In the genomic region with DNA sequence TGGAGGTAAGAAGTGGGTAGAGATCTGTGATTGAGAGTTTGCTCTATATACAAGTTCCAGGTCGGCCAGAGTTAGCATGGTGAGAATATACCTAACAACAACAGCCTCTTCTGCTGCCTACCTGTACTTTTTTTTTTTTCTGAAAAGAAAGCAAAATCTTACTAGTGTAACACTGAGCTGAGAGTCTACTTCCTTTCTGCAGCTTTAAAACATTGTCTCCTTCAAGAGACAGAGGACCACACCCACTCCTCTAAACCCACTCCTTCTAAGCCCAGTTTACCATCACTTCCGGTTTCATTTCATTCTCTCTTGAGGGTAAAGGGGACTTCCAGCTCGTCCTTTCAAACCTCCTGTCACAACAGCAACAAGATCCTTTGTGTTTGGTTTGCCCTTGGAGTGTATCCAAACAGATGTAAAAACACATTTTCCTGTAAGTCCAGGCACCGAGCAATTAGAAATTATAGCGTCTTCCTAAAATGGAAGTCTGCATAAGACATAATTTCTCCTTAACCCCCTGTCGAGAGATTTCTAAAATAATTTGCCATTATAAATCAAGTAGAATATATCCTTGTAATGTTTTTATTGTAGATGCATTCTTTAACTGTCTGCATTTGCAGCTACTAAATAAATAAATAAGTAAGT, we compare ENCODE assay signal across 9 mouse cellular contexts. TPM values are rescaled to one million over a fixed set of nuclear protein-coding genes. Genes with fewer than 3 reads are reported as not detected.
DNase-seq lines count a peak whose midpoint lies in the region; ATAC-seq and TF ChIP-seq lines count a peak whose summit lies in the region.
"Had no signal": no experiment of that assay in that cellular context is flagged by ENCODE, and none has a peak within 500 bp of the region (broad histone marks: within the 10 kb centered on the region; RNA-seq: fewer than 3 reads in every experiment).

No protein-coding gene starts in this region.

- DNase-seq in lung, embryonic 14.5 days, result peak; percentile 34
- DNase-seq in lung, adult 2 months, result no peak
- DNase-seq in R1 (ENCODE audit: low read depth, low spot score), result peak; percentile 47
- DNase-seq in liver, embryonic 13.5 days, result no peak
- no peak for DNase-seq in right cerebral cortex, postnatal 4 days
- DNase-seq in gastrocnemius, postnatal 10 days, result no peak
- no peak for DNase-seq in gastrocnemius, postnatal 36 days

- no peak overlapping the region for H3K9ac ChIP-seq in lung, embryonic 14.5 days
- H3K9ac ChIP-seq in liver, embryonic 13.5 days, result no peak overlapping the region
- H3K9ac ChIP-seq in stomach, embryonic 16.5 days (ENCODE audit: low read length), result no peak overlapping the region
- H3K9ac ChIP-seq: midbrain, embryonic 12.5 days had no signal

- WGBS in lung, embryonic 14.5 days, result 43% methylated on average over 6 of the region's 6 CpGs
- 19% methylated on average over 6 of the region's 6 CpGs for WGBS in lung, adult 2 months
- 45% methylated on average over 6 of the region's 6 CpGs for WGBS in liver, embryonic 13.5 days (ENCODE audit: insufficient replicate concordance)
- WGBS in stomach, embryonic 16.5 days, result 41% methylated on average over 6 of the region's 6 CpGs

- H3K4me2 ChIP-seq in lung, embryonic 14.5 days, result no peak overlapping the region
- H3K4me2 ChIP-seq in liver, embryonic 13.5 days, result peak overlapping the region; percentile 5; the same call in 1 of the 2 replicates
- peak overlapping the region; percentile 33 for H3K4me2 ChIP-seq in stomach, embryonic 16.5 days (ENCODE audit: low read depth, low read length)
- H3K4me2 ChIP-seq: midbrain, embryonic 12.5 days had no signal

- no peaks in the 10 kb centered on the region for H3K27me3 ChIP-seq in lung, embryonic 14.5 days (ENCODE audit: insufficient read depth, low read length)
- H3K27me3 ChIP-seq in liver, embryonic 13.5 days, result no peaks in the 10 kb centered on the region
- H3K27me3 ChIP-seq in stomach, embryonic 16.5 days (ENCODE audit: control insufficient read depth, insufficient read depth, low read length), result no peaks in the 10 kb centered on the region
- H3K27me3 ChIP-seq: midbrain, embryonic 12.5 days had no signal

- TF ChIP-seq CTCF in lung, embryonic 14.5 days (IDR thresholded peaks at IDR 0.05; ENCODE audit: low read depth), result no peak
- TF ChIP-seq CTCF in lung, adult 2 months (IDR thresholded peaks at IDR 0.05; ENCODE audit: insufficient read depth, low read length), result no peak

- H3K4me1 ChIP-seq in lung, embryonic 14.5 days (ENCODE audit: insufficient read depth), result peaks cover 3% of the 10 kb centered on the region; the same call in 1 of the 2 replicates
- peaks cover 4% of the 10 kb centered on the region; the same call in 1 of the 2 replicates for H3K4me1 ChIP-seq in lung, adult 2 months (ENCODE audit: control insufficient read depth, insufficient read depth, low read length)
- H3K4me1 ChIP-seq in liver, embryonic 13.5 days (replicated peaks), result peaks cover 27% of the 10 kb centered on the region
- H3K4me1 ChIP-seq in stomach, embryonic 16.5 days (ENCODE audit: control insufficient read depth, insufficient read depth, low read length), result peaks cover 5% of the 10 kb centered on the region; the same call in 1 of the 2 replicates

- H3K9me3 ChIP-seq in lung, embryonic 14.5 days (ENCODE audit: low read depth, low read length), result no peaks in the 10 kb centered on the region
- H3K9me3 ChIP-seq in liver, embryonic 13.5 days (replicated peaks), result no peaks in the 10 kb centered on the region
- H3K9me3 ChIP-seq in stomach, embryonic 16.5 days (replicated peaks; ENCODE audit: control insufficient read depth, low read length), result no peaks in the 10 kb centered on the region
- H3K9me3 ChIP-seq: midbrain, embryonic 12.5 days had no signal

- TF ChIP-seq POLR2A in lung, adult 2 months (IDR thresholded peaks at IDR 0.05; ENCODE audit: borderline replicate concordance, extremely low read depth, low read depth, low read length), result no peak

- no peak for ATAC-seq in lung, embryonic 14.5 days (ENCODE audit: insufficient read depth)
- ATAC-seq in liver, embryonic 13.5 days (ENCODE audit: low read depth), result no peak
- no peak for ATAC-seq in stomach, embryonic 16.5 days (ENCODE audit: insufficient read depth, low FRiP score)

- no peak overlapping the region for H3K27ac ChIP-seq in lung, embryonic 14.5 days (ENCODE audit: low read depth)
- no peak overlapping the region for H3K27ac ChIP-seq in liver, embryonic 13.5 days
- no peak overlapping the region for H3K27ac ChIP-seq in stomach, embryonic 16.5 days (ENCODE audit: low read length)
- H3K27ac ChIP-seq: midbrain, embryonic 12.5 days had no signal

- intact Hi-C loops in gastrocnemius, postnatal 36 days (cut with DNase I), result loop anchor here (10.0 kb wide), 1 partner anchor 155 kb away; no protein-coding TSS in a partner anchor

- no peak overlapping the region for H3K4me3 ChIP-seq in lung, embryonic 14.5 days (ENCODE audit: low read depth, low read length)
- no peak overlapping the region for H3K4me3 ChIP-seq in lung, adult 2 months (replicated peaks; ENCODE audit: extremely low read depth, low read depth, low read length)
- no peak overlapping the region for H3K4me3 ChIP-seq in liver, embryonic 13.5 days (replicated peaks)
- H3K4me3 ChIP-seq in stomach, embryonic 16.5 days (replicated peaks; ENCODE audit: low read length), result peak overlapping the region; percentile 31
- H3K4me3 ChIP-seq: midbrain, embryonic 12.5 days had no signal

- H3K36me3 ChIP-seq in lung, embryonic 14.5 days (ENCODE audit: insufficient read depth), result peaks cover 14% of the 10 kb centered on the region
- H3K36me3 ChIP-seq in liver, embryonic 13.5 days, result peaks cover 13% of the 10 kb centered on the region
- H3K36me3 ChIP-seq in stomach, embryonic 16.5 days (ENCODE audit: control insufficient read depth, insufficient read depth, low read length), result 0 out of 2 replicates have a peak, but pooled peaks cover 8% of the 10 kb centered on the region

RNA-seq across cellular contexts. Expression of gene Tfam, which starts 1.5 kb away (rescaled TPM):
- 71.3 and 71.7 TPM in 2 replicates for polyA plus RNA-seq in lung, embryonic 14.5 days (2014; fragmentation: Nextera tagmentation; extraction: Ambion mirVana)
- 4.5 and 5.1 TPM in 2 replicates for polyA plus RNA-seq in lung, adult 2 months (2012; rRNA removed)
- 54.8 and 65.0 TPM in 2 replicates for polyA plus RNA-seq in liver, embryonic 13.5 days (2015; fragmentation: Nextera tagmentation; extraction: Ambion mirVana)
- 65.0 and 76.1 TPM in 2 replicates for polyA plus RNA-seq in stomach, embryonic 16.5 days (2015; fragmentation: Nextera tagmentation; extraction: Ambion mirVana)
- total RNA-seq in gastrocnemius, postnatal 10 days (2021), result 10 to 100 TPM; 48.1 to 53.0 TPM
- 10 to 100 TPM; 51.6 to 56.4 TPM for total RNA-seq in gastrocnemius, postnatal 36 days (2021)

RNA-seq across cellular contexts. Expression of gene Ube2d1, which starts 45.5 kb away (rescaled TPM):
- polyA plus RNA-seq in lung, embryonic 14.5 days (2014; fragmentation: Nextera tagmentation; extraction: Ambion mirVana), result 71.6 and 74.1 TPM in 2 replicates
- polyA plus RNA-seq in lung, adult 2 months (2012; rRNA removed), result 31.4 and 34.3 TPM in 2 replicates
- 7.8 and 9.8 TPM in 2 replicates for polyA plus RNA-seq in liver, embryonic 13.5 days (2015; fragmentation: Nextera tagmentation; extraction: Ambion mirVana)
- polyA plus RNA-seq in stomach, embryonic 16.5 days (2015; fragmentation: Nextera tagmentation; extraction: Ambion mirVana), result 44.1 and 47.3 TPM in 2 replicates
- 100 to 1,000 TPM; 141 to 158 TPM for total RNA-seq in gastrocnemius, postnatal 10 days (2021)
- 100 to 1,000 TPM; 152 to 220 TPM for total RNA-seq in gastrocnemius, postnatal 36 days (2021)

Comparison
In these comparisons a context has a peak if more than half of its experiments do, and no peak if none do; other contexts are left out.
1. DNase-seq: peak in lung, embryonic 14.5 days (single experiment) and R1 (single experiment); none in lung, adult 2 months (single experiment), liver, embryonic 13.5 days (single experiment), right cerebral cortex, postnatal 4 days (single experiment), gastrocnemius, postnatal 10 days (single experiment) and gastrocnemius, postnatal 36 days (0 of 2).